Mouse (Mus musculus) megakaryocyte, embryonic 14.5 days (primary cell): ENCODE data around the gene Cat.

ENCODE experiments used
- FLI1 ChIP-seq: IDR thresholded peaks from 2 replicates; pipeline ENCODE4 v1.6.1; 2012; ENCODE audit warnings: low read length, inconsistent platforms, mixed read lengths
- GATA1 ChIP-seq: IDR thresholded peaks from 3 replicates; pipeline ENCODE4 v1.6.1; 2012; ENCODE audit warnings: mixed read lengths, low read length, inconsistent platforms, borderline replicate concordance

DNA sequence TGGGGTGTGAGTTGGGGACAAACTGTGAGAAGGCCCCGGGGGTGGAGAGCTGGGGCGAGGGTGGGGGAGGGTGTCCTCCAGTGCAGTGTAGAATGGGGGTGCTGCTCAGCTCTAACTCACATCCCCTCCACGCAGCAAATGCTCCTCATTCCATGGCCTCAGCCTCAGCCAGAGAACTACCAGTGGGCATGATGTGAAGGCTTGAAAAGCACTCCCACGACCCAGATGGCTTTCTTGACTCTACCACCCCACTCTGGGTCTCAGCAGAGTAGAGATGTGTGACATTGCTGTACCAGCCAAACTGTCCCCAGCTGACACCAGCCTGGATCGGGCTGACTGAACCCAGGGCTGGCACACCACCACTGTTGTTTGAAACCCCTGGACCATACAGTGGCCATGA lies 32.4 kb downstream of the Cat start:
- no peak for TF ChIP-seq GATA1
- no peak for TF ChIP-seq FLI1
